Mouse (Mus musculus): ENCODE data around the gene Adgrf1. TPM values are rescaled to one million over a fixed set of nuclear protein-coding genes. Genes with fewer than 3 reads are reported as not detected.

The Adgrf1 gene
- total and polyA plus RNA-seq, 3 experiments = not detected

GRCm38 (mm10) chr17:43326726-43327700, 56.9 kb downstream of the Adgrf1 start (continued):
- no peak for TF ChIP-seq UBTF (IDR thresholded peaks at IDR 0.05; ENCODE audit: borderline replicate concordance, insufficient read depth, low read depth, low read length)

- TF ChIP-seq POLR2A (IDR thresholded peaks at IDR 0.05; ENCODE audit: control insufficient read depth in 1 of 2, insufficient read depth in 1 of 2, low read depth in 1 of 2, low read length in 2 of 2, poor library complexity in 1 of 2) (no peak), TBP (IDR thresholded peaks at IDR 0.05; ENCODE audit: low read depth, low read length) (no peak), ELF1 (IDR thresholded peaks at IDR 0.05; ENCODE audit: low read depth, low read length) (no peak), KAT2A (conservative IDR thresholded peaks at IDR 0.05; ENCODE audit: low read depth, low read length) (no peak), UBTF (IDR thresholded peaks at IDR 0.05; ENCODE audit: borderline replicate concordance, insufficient read depth, low read depth, low read length) (no peak), NRF1 (IDR thresholded peaks at IDR 0.05; ENCODE audit: insufficient read depth, low read depth, low read length, poor library complexity, severe bottlenecking) (no peak), ETS1 (IDR thresholded peaks at IDR 0.05; ENCODE audit: low read depth, low read length) (no peak), ZKSCAN1 (IDR thresholded peaks at IDR 0.05; ENCODE audit: low read depth, low read length) (no peak), USF2 (IDR thresholded peaks at IDR 0.05; ENCODE audit: borderline replicate concordance in 1 of 2, insufficient read depth in 1 of 2, low read depth in 1 of 2, low read length in 2 of 2) (no peak), POLR2AphosphoS5 (IDR thresholded peaks at IDR 0.05; ENCODE audit: borderline replicate concordance, low read depth, low read length) (no peak), SMC3 (IDR thresholded peaks at IDR 0.05; ENCODE audit: low read depth, low read length) (no peak), BHLHE40 (IDR thresholded peaks at IDR 0.05; ENCODE audit: borderline replicate concordance, low read depth, low read length) (no peak), CTCF (IDR thresholded peaks at IDR 0.05 in 2 of 3, conservative IDR thresholded peaks at IDR 0.05 in 1 of 3; ENCODE audit: control insufficient read depth in 1 of 3, insufficient read depth in 1 of 3, low read depth in 2 of 3, low read length in 3 of 3, poor library complexity in 1 of 3, severe bottlenecking in 1 of 3) (no peak), JUND (IDR thresholded peaks at IDR 0.05; ENCODE audit: low read depth, low read length) (no peak), TCF12 (IDR thresholded peaks at IDR 0.05; ENCODE audit: low read depth, low read length) (no peak), MAX (IDR thresholded peaks at IDR 0.05; ENCODE audit: low read length) (no peak)
- no peaks in the 10 kb centered on the region; a peak in 1 of 4 replicates for H3K27me3 ChIP-seq (ENCODE audit: control insufficient read depth in 1 of 2, insufficient read depth in 2 of 2, low read length in 2 of 2)
- no peaks in the 10 kb centered on the region for H3K4me1 ChIP-seq (ENCODE audit: control insufficient read depth in 1 of 2, insufficient read depth in 2 of 2, low read length in 2 of 2)
- no peak overlapping the region for H3K27ac ChIP-seq (ENCODE audit: control insufficient read depth, low read depth, low read length)
- no peak for DNase-seq (ENCODE audit: low read depth, low spot score)
- H3K9me3 ChIP-seq (replicated peaks; ENCODE audit: insufficient read depth, low read length) = no peaks in the 10 kb centered on the region
- H3K79me2 ChIP-seq (ENCODE audit: control insufficient read depth, insufficient read depth, low read length, poor library complexity) = no peaks in the 10 kb centered on the region
- H3K9ac ChIP-seq (ENCODE audit: control insufficient read depth, low read depth, low read length, poor library complexity, severe bottlenecking) = no peak overlapping the region
- H3K36me3 ChIP-seq (ENCODE audit: control insufficient read depth in 1 of 2, insufficient read depth in 2 of 2, low read length in 2 of 2) = no peaks in the 10 kb centered on the region
- no peak overlapping the region for H3K4me3 ChIP-seq (ENCODE audit: control insufficient read depth in 1 of 2, insufficient read depth in 1 of 2, low read depth in 2 of 2, low read length in 2 of 2)
These were observed 57.7 kb downstream of the Adgrf1 start for GRCm38 (mm10) chr17:43327810-43328209.
